Mouse (Mus musculus): ENCODE measurements around the gene Hpn. TPM values are rescaled to one million over a fixed set of nuclear protein-coding genes. Genes with fewer than 3 reads are reported as not detected.

The Hpn gene
- polyA plus RNA-seq, 1 experiment: 1.8 TPM

- H3K27me3 ChIP-seq (replicated peaks): peaks cover 46% of the 10 kb centered on the region
- H3K36me3 ChIP-seq (replicated peaks; ENCODE audit: low read length): no peaks in the 10 kb centered on the region
- no peak for TF ChIP-seq GATA1 (IDR thresholded peaks at IDR 0.05; ENCODE audit: borderline replicate concordance, low read length)
- no peak for TF ChIP-seq FLI1 (IDR thresholded peaks at IDR 0.05; ENCODE audit: low read length)
- peaks cover 14% of the 10 kb centered on the region for H3K4me1 ChIP-seq
- H3K4me3 ChIP-seq (replicated peaks): no peak overlapping the region
- H3K9me3 ChIP-seq: peaks cover 5% of the 10 kb centered on the region; the same call in 1 of the 2 replicates
Measured at GRCm38 (mm10) chr7:31099612-31099982, 15.5 kb downstream of the Hpn start.

GRCm38 (mm10) chr7:31098697-31099611, 16.1 kb downstream of the Hpn start:
- peaks cover 5% of the 10 kb centered on the region; the same call in 1 of the 2 replicates for H3K9me3 ChIP-seq
- H3K27me3 ChIP-seq (replicated peaks): peaks cover 50% of the 10 kb centered on the region
- TF ChIP-seq FLI1 (IDR thresholded peaks at IDR 0.05; ENCODE audit: low read length): no peak
- no peak for TF ChIP-seq GATA1 (IDR thresholded peaks at IDR 0.05; ENCODE audit: borderline replicate concordance, low read length)
- peaks cover 14% of the 10 kb centered on the region for H3K4me1 ChIP-seq
- no peak overlapping the region for H3K4me3 ChIP-seq (replicated peaks)
- H3K36me3 ChIP-seq (replicated peaks; ENCODE audit: low read length): no peaks in the 10 kb centered on the region

GRCm38 (mm10) chr7:31097583-31098248, 17.4 kb downstream of the Hpn start:
- Histone ChIP-seq H3K27me3 (replicated peaks) (peaks cover 48% of the 10 kb centered on the region), H3K9me3 (peaks cover 5% of the 10 kb centered on the region; the same call in 1 of the 2 replicates), H3K4me3 (replicated peaks) (peak overlapping the region; percentile 76), H3K4me1 (peaks cover 14% of the 10 kb centered on the region), H3K36me3 (replicated peaks; ENCODE audit: low read length) (no peaks in the 10 kb centered on the region)
- no peak for TF ChIP-seq GATA1 (IDR thresholded peaks at IDR 0.05; ENCODE audit: borderline replicate concordance, low read length)
- TF ChIP-seq FLI1 (IDR thresholded peaks at IDR 0.05; ENCODE audit: low read length): no peak

GRCm38 (mm10) chr7:31096892-31097564, 18.1 kb downstream of the Hpn start:
- Histone ChIP-seq H3K4me1 (peaks cover 14% of the 10 kb centered on the region), H3K9me3 (peaks cover 5% of the 10 kb centered on the region; the same call in 1 of the 2 replicates), H3K27me3 (replicated peaks) (peaks cover 47% of the 10 kb centered on the region), H3K4me3 (replicated peaks) (no peak overlapping the region), H3K36me3 (replicated peaks; ENCODE audit: low read length) (no peaks in the 10 kb centered on the region)
- no peak for TF ChIP-seq GATA1 (IDR thresholded peaks at IDR 0.05; ENCODE audit: borderline replicate concordance, low read length)
- no peak for TF ChIP-seq FLI1 (IDR thresholded peaks at IDR 0.05; ENCODE audit: low read length)

GRCm38 (mm10) chr7:31094774-31095501, 20.2 kb downstream of the Hpn start:
- Histone ChIP-seq H3K4me3 (replicated peaks) (no peak overlapping the region), H3K36me3 (replicated peaks; ENCODE audit: low read length) (no peaks in the 10 kb centered on the region), H3K9me3 (peaks cover 8% of the 10 kb centered on the region; the same call in 1 of the 2 replicates), H3K4me1 (peaks cover 10% of the 10 kb centered on the region), H3K27me3 (replicated peaks) (peaks cover 60% of the 10 kb centered on the region)
- TF ChIP-seq FLI1 (IDR thresholded peaks at IDR 0.05; ENCODE audit: low read length) (no peak), GATA1 (IDR thresholded peaks at IDR 0.05; ENCODE audit: borderline replicate concordance, low read length) (no peak)

- Histone ChIP-seq H3K27me3 (replicated peaks) (peaks cover 74% of the 10 kb centered on the region), H3K4me3 (replicated peaks) (no peak overlapping the region), H3K4me1 (peaks cover 24% of the 10 kb centered on the region), H3K9me3 (peaks cover 9% of the 10 kb centered on the region), H3K36me3 (replicated peaks; ENCODE audit: low read length) (no peaks in the 10 kb centered on the region)
- TF ChIP-seq FLI1 (IDR thresholded peaks at IDR 0.05; ENCODE audit: low read length) (no peak), GATA1 (IDR thresholded peaks at IDR 0.05; ENCODE audit: borderline replicate concordance, low read length) (no peak)
Measured at GRCm38 (mm10) chr7:31089721-31090120, 25.4 kb downstream of the Hpn start.

GRCm38 (mm10) chr7:31088206-31088605, 26.9 kb downstream of the Hpn start:
- H3K27me3 ChIP-seq (replicated peaks): peaks cover 65% of the 10 kb centered on the region
- H3K36me3 ChIP-seq (replicated peaks; ENCODE audit: low read length): no peaks in the 10 kb centered on the region
- peaks cover 9% of the 10 kb centered on the region for H3K9me3 ChIP-seq
- TF ChIP-seq GATA1 (IDR thresholded peaks at IDR 0.05; ENCODE audit: borderline replicate concordance, low read length): no peak
- no peak for TF ChIP-seq FLI1 (IDR thresholded peaks at IDR 0.05; ENCODE audit: low read length)
- H3K4me1 ChIP-seq: peaks cover 26% of the 10 kb centered on the region
- no peak overlapping the region for H3K4me3 ChIP-seq (replicated peaks)

- Histone ChIP-seq H3K4me3 (replicated peaks) (no peak overlapping the region), H3K9me3 (peaks cover 9% of the 10 kb centered on the region), H3K36me3 (replicated peaks; ENCODE audit: low read length) (no peaks in the 10 kb centered on the region), H3K27me3 (replicated peaks) (peaks cover 63% of the 10 kb centered on the region), H3K4me1 (peaks cover 31% of the 10 kb centered on the region)
- TF ChIP-seq FLI1 (IDR thresholded peaks at IDR 0.05; ENCODE audit: low read length) (no peak), GATA1 (IDR thresholded peaks at IDR 0.05; ENCODE audit: borderline replicate concordance, low read length) (no peak)
Measured at GRCm38 (mm10) chr7:31087262-31087661, 27.8 kb downstream of the Hpn start.

- TF ChIP-seq GATA1 (IDR thresholded peaks at IDR 0.05; ENCODE audit: borderline replicate concordance, low read length) (no peak), FLI1 (IDR thresholded peaks at IDR 0.05; ENCODE audit: low read length) (no peak)
- H3K4me3 ChIP-seq (replicated peaks): peak overlapping the region; percentile 35
- H3K4me1 ChIP-seq: peaks cover 31% of the 10 kb centered on the region
- peaks cover 53% of the 10 kb centered on the region for H3K27me3 ChIP-seq (replicated peaks)
- peaks cover 9% of the 10 kb centered on the region for H3K9me3 ChIP-seq
- no peaks in the 10 kb centered on the region for H3K36me3 ChIP-seq (replicated peaks; ENCODE audit: low read length)
Measured at GRCm38 (mm10) chr7:31086175-31086755, 28.8 kb downstream of the Hpn start.

Data from megakaryocyte, embryonic 14.5 days (primary cell).